Mouse (Mus musculus) urinary bladder, postnatal 14 days (tissue): ENCODE results near the gene Maml3.

Experiments used
- DNase-seq: peaks from one replicate; pipeline ENCODE4 v3.0.0; 2021; ENCODE audit warnings: low spot score

The Maml3 gene

DNA sequence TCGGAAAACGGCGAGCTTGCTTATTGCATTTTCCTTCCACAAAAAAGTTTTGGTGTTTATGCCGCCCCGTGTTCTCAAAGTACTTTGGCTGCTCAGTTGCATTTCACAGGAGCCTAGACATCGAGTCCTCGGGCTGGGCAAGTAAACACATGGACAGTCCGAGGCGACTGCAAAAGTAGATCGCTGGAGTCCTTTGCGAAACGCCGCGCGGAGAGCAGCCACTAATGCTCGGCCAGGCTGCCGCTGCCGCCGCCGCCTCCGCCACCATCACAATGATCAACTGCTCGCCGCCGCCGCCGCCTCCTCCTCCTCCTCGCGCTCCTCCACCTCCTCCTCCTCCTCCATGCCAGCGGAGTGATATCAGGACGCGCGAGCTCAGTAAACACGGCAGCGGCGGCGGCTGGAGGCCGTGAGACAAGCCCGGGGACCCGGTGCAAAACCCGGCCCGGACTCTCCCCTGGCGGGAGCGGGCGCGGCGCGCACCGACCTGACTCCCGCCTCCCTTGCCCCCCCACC is at the start of gene Maml3:
Gene Maml3 (minus strand): TSS at position 441 of the 516 bp plus-strand sequence.
- peak; percentile 94 for DNase-seq

DNA sequence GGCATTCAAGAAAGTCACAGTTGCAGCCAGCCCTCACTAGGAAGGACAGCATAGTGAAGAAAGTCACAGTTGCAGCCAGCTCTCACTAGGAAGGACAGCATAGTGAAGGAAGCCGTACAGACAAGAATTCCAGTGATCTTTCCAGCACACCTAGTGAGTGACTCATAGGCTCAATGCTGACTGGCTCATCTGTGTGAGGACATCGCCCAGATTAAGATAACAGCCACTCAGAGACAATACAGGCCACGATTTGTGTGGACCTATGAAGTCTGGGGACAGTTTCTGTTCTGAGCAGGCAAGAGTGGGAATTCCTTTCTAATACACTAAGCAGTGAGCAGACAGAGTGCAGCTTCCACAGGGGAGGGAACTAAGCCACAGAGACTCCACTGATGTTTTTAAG is 46.3 kb upstream of the Maml3 start:
- DNase-seq: no peak

DNA sequence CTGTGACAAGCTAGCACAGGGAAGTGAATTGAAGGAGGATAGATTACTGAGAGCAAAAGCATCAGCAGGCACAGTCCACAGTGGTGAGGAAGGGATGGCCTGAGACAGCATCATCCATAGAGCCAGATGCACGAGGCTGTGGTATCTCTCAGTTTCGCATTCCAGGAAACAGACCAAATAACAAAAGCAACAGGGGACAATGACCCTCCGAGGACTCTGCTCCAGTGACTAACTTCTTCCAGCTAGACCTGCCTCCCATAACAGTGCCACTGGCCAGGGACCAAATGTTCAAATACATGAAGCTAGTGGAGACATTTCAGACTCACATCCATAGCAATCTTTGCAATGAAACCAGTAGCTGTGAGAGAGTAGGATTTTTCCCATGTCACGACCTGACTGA is 43.4 kb upstream of the Maml3 start:
- DNase-seq: no peak

DNA sequence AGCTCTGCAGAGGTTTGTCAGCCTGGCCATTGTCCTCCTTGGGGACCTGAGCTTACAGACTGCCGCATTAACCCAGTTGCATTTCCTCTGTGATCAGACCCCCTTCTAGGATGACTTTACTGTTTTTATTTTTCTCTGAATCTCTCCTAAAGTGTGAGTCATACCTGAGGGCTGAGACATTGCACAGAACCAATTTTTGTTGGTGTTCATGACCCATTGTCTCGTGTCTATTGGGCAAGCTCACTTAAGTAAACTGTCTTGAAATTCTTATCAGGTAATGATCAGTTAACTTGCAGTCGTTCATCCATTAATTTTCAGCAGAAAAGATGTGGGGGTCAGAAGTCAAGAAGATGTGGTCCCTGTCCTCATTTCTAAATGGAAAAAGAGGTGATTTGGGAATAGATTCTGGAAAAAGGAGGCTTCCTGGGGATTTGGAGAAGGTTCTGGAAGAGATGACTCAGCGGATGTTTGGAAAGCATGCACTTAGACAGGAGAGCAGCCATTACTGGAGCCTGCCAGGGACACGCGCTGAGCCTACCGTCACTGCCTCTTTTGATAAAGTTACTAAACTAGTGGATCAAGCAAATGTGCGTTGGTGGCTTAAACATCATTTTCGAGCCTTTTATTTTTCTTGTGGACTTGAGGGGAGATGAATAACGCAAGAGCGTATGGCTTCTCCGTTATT is 40.0 kb upstream of the Maml3 start:
- DNase-seq: no peak

DNA sequence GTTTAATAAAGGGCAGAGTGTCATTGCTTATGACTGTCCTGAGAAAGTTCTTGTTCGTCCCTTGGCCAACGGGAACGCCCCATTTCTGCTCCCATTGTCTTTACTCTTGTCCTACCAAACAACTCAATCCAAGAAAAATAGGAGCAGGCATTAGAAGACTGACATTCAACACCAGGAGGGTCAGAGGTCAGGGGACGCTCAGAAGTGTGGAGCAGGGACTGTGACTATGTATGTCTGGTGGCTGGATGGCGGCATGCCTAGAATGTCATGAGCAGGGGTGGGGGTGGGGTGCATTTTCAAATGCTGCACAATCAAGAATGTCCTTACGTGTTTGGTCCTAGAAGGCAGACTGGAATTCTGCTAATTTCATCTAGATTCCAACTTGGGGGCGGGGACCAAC is 38.1 kb upstream of the Maml3 start:
- no peak for DNase-seq

DNA sequence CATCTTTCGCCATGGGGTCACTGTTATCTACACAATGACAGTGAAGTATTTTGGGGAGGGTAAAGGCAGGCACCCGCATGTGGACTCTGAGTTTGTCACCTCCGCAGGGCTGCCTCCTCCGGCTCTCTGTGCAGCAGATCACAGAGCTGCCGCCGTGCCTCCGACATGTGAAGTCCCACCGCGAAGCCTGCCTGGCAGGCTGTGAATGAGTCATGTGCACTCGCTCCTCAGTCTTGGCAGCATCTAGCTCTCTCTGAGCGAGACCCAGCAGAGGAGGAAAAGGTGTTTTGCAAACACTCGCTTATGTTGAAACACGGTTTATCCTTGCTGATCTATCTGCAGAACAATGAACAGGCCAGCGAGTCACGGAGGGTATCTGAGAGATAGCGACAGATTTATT is 35.3 kb upstream of the Maml3 start:
- peak; percentile 77 for DNase-seq

DNA sequence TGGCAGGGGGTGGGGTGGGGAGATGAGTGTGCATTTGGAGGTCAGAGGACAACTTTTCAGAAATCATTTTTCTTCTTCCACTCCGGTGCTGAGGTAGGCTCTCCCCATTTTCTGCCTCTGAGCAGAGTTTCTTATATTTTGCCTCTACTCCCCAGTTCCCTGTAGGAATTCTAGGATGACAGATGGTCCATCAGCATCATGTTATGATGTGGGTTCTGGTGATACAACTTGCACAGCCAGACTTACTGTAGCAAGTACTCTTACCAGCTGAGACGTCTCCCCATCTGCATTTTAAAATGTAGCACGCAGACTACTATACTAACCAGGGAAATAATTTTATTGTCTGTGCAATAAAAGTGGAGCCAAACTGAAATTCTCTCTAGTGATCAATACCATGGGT is 20.5 kb upstream of the Maml3 start:
- DNase-seq: no peak

DNA sequence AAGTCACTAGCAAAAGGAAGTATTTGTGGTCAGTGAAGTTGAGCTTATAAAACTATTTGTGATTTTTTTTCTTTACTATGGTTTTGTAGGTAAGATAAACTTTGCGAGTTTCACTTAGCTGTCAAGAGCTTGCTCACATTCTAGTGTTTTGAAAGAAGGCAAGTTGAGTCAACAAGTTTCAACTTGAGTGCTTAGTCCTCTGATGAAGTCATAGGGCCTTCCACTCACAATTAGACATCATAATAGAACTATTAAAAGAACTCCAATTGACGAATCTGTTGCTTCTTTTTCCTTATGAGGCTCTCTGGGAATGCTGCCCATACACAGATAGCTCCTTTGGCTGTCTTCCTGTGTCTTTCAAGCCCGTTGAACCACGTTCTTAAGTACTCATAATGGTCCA is 16.0 kb upstream of the Maml3 start:
- no peak for DNase-seq

DNA sequence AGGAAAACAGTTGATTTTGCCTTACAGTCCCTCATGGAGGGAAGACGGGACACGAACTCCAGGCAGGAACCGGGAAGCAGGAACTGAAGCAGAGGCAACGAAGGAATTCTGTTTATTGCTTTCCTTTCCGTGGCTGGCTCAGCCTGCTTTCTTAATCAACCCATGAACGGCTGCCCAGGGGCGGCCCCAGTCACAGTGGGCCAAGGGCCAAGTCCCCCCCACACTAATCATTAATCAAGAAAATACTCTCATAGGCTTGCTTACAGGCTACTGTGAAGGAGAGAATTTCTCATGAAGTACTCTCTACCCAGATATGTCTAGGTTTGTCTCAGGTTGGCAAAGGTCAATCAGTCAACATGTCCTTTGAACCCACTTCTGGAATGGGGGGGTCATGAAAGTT is 14.3 kb upstream of the Maml3 start:
- no peak for DNase-seq

DNA sequence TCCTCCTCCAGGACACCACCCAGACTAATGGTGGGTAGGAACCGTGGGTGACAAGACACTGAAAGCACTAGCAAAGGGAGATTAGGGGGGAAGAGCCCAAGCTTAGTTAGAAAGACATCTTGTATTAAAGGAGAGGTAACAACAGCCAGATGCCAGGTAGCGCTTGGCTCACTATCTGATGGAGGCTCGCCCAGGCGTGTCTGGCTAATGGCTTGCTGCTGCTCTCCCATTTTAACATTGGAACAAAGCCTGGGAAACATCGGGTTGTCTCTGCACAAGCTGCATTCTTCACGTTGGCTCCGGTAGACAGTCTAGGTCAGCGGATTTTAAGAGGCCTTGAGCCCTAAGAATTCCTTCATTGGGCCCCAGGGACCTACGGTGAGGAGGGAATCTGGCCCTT is 10.5 kb upstream of the Maml3 start:
- DNase-seq: peak; percentile 33

DNA sequence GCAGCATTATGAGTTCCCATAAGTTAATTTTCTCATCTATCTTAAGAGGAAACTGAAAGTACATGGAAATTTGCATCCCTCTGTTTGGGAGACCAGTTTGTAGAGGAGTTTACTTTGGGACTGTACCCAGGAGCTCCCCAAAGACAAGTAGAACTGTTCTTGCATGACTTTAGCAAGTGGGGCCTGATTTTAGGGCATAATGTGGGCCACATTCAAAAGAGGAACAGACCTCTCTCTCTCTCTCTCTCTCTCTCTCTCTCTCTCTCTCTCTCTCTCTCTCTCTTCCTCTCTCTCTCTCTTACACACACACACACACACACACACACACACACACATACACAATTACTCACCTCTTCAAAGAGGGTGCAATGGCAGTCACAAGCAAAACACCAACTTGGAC is 3.2 kb upstream of the Maml3 start:
- no peak for DNase-seq

DNA sequence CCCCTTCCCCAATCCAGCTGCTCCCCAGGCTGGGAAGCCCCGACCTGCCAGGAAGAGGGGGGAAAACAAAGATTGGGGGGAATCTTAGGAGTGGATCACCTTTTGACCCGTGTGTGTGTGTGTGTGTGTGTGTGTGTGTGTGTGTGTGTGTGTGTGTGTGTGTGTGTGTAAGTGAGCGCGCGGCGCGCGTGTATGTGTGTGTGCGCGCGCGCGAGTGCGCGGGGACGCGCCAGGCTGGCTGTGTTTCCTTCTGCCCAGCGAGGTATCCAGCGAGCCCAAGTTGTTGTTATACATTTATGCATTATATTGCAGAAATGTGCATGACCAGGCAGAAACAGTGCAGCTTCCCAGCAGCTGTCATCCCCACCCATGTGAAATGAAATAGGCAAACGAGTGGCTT is 280 bp upstream of the Maml3 start:
- DNase-seq: no peak

DNA sequence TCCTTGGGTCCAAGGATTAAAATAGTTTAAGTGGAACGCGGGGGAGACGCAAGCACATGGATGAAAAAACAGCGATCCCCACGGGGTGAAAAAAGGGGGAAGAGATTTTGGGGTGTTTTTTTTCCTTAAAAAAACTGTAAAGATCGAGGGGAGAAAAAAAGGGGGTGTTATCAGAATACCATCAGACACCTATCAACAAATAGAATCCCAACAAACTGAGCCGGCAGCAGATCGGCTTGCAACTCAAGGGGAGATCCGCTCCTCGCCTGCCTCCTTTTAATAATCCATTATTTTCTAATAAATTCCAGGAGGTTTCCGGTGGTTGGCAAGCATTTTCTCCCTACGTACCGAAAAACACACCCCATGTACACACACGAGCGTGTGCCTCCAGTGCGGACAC is 668 bp downstream of the Maml3 start:
- no peak for DNase-seq

DNA sequence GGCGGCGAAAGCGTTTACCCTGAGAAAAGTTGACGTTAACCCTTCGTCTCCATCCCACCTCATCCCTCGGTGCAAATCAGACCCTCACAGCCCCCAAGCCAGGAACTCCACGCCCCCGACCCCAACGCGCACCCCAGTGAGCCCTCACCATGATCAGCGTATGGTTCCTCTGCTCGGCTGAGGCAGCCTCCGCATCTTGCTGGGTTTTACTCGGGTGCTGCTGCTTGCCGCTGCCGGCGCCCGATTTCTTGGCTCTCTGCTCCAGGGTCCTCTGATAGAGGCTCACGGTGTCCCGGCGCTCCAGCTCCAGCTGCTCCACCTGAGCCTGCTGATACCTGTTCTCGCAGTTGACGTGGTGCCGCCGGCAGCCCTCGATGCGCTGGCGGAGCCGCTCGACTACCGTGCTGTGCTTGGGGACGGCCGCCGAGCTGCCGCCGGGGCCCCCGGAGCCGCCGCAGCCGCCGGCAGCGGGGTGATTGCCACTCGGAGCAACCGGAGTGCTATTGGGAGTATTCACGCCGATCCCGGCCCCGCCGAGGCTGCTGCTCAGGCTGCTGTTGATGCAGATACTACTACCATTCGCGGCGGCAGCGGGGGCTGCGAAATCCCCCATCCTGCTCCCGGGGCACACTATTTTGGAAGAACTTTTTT is 1.2 kb downstream of the Maml3 start:
- peak; percentile 58 for DNase-seq

DNA sequence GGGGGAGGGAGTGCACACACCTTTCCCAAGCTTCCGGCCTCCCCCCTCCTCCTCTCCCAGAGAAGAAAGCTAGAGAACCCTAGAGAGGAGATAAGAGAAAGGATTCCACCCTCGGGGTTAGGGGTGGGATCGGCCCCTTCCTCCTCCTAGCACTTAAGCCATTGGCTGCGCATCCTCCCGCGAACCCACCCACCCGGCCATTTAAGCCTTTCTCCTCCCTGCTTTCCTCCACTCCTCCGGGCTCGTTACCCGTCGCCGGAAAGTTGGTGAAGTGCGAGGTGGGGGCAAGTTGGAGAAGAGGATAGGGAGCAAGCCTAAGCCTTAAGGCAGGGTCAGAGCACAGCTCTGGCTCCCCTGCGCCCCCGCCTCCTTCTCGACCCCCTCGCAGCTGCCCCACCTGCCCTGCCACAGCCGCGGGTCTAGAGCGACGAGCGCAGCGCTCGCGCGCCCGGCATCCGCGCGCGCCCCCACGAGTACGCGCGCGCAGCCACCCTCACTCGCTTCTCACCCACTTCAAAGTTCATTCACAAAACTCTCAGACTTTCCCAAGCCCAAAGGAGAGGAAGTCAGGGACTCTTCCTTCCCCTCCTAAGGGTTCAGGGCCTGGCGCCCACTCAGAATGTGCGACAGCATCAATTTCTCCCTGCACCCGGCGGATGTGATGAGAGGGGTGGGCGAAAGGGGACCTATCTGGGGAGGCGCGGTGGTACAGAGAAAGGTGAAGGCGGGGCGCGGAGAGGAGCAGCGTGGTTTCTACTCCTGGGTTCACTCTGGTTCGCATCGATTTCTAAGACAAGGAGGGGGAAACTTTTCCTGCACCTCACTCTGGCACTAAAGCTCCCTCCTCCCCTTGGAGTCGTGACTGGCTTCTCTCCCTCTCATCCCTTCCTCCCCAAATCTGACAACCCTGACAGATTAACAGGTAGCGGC is 2.0 kb downstream of the Maml3 start:
- peak; percentile 81 for DNase-seq

DNA sequence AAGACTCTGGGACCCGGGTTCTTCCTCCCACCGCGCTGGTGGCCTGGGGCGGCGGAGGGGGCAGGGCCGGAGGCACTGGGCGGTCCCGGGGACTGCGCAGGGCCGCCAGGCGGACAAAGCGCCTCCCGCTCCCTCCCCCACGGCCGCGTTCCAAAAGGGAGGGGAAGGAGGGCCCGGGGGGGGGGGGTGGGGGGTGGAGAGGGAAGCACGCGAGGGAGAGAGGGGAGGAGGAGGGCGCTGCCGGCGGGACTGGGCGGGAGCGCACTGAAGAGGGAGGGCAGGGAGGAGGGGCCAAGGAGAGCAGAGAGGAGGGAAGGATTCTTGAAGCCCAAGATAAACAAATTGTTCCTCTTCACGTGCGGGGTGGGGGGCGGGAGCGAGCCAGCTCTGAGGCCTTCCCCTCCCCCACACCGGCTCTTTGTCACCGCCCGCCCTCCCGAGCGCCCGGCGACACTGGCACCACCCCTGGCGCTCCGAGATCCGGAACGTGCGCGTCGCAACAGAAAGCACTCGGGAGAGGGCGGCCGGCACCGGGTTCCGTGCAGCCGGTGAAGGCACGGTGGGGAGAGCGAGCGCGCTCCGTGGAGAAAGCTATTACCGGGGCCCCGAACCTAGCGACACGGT is 2.8 kb downstream of the Maml3 start:
- peak; percentile 92 for DNase-seq

DNA sequence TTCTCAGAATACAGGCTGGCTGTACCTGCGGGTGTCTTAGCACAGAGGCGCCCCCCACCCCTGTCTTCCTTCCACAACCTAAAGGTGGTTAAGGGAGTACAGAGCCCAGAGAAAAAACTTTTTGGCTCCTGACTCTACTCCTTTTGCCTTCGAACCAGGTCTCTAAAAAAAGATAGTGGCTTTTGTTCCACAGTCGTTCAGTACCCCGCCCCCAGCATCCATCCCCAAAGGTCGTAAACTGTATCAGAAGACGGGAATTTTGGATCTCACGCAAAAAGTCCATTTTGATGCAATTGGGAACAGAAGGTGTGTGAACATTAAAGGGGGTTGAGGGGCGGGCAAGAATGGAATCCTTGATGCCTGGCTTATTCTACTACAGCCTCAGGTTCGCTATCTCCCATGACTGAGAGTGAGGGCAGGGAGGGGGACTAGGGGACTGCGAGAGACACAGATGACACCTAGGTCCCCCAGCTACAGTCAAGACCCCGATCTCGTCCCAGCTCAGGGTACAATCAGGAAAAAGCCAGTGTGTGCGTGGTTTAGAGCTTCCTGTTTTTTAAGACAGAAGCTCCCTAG is 3.4 kb downstream of the Maml3 start:
- DNase-seq: no peak

DNA sequence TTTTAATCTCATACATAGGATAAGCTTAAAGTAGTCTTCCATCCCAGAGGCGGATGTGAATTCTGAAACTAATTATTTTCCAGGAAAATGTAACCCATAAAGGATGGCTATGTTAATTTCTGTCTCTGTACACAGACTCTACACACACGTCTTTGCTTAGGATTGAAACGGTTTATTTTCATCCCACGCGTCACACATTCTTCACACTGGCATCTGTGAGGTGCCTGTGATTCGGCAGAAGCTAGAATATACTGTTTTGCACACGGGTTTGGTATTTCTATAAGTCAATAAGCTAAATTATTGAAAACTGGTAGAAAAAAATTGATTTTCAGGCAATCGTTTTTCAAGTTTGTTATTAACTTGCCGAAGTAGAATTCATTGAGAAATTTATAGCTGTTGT is 4.0 kb downstream of the Maml3 start:
- DNase-seq: no peak

DNA sequence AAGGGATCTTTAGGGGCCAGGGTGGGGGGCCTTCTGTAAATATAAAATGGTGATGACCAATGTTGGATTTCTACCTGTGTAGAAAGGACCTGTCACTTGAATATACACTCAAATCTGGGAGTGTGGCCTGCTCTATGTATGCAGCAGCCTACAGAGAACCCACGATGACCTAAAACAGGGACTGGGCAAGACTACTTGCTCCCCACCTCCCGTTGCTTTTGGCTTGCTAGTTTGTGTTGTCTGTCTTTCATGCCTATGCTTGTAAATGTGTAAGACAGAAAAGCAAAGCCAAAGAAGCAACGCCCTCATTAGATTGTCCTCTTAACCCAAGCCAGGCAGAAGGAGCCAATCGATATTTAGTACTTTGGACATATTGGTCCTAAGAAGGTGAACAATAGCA is 4.6 kb downstream of the Maml3 start:
- no peak for DNase-seq

DNA sequence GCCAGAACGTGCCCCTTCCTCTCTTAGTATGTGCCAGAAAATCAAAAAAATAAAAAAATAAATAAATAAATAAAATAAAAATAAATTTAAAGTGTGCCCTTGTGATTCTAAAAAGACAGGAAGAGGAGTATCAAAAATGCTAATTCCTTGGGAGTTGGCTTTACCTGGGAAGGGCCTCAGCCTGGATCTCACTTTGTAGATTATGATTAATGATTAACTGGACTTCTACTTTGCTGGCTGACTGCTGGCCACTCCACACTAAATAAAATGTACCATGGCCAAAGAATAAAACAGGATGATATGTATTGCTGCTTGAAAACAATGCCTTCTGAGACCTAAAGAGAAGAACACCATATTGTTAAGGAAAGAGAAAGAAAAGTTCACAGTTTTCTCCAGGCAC is 5.6 kb downstream of the Maml3 start:
- no peak for DNase-seq

DNA sequence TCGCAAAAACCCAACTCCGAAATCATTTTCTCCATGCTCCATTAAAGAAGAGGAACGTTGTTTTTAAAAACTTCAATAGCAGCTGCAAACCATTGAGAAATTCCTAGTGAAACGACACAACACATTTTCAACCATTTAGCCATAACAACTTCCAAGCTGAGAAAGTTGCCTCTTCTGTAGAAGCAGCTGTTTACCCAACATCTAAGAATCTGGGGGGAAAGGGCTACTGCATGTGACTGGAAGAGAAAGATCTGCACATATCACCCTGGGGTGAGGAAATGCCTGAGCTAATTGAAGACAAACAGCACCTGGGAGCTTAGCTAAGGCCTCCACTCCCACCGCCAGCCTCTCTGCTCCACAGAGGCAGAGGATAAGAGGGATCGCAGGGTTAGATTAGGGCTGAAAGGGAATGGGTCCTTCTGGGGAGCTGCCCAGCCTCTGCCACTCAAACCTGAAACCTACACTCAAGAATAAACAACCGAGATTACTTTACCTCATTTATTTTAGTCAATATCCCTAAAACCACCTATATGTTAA is 13.5 kb downstream of the Maml3 start:
- DNase-seq: no peak
